Mouse (Mus musculus) neural tube, embryonic 13.5 days (tissue): ENCODE measurements around the gene Cacna1g. TPM values are rescaled to one million over a fixed set of nuclear protein-coding genes. Genes with fewer than 3 reads are reported as not detected.

Experiments
- ATAC-seq: fragments of 200-750 bp; cut with Nextera tagmentation; 2 replicates; pipeline ENCODE4 v1.8.0; 2017; ENCODE audit warnings: low read depth, mild to moderate bottlenecking, moderate TSS enrichment, moderate library complexity
- H3K27ac ChIP-seq: fragments of 300-500 bp; sonication (generic); replicated peaks from 2 replicates; pipeline ENCODE4 v1.5.1; 2015; ENCODE audit warnings: moderate library complexity, mild to moderate bottlenecking, inconsistent platforms
- H3K27me3 ChIP-seq: fragments of 300-500 bp; sonication (generic); 2 replicates; pipeline ENCODE4 v1.6.1; 2015; ENCODE audit warnings: mild to moderate bottlenecking, inconsistent platforms
- H3K36me3 ChIP-seq: fragments of 300-500 bp; sonication (generic); 2 replicates; pipeline ENCODE4 v1.6.1; 2015; ENCODE audit warnings: mild to moderate bottlenecking, inconsistent platforms
- H3K4me1 ChIP-seq: fragments of 300-500 bp; sonication (generic); replicated peaks from 2 replicates; pipeline ENCODE4 v1.6.1; 2015; ENCODE audit warnings: inconsistent platforms
- H3K4me2 ChIP-seq: fragments of 300-500 bp; sonication (generic); 2 replicates; pipeline ENCODE4 v1.6.1; 2015; ENCODE audit warnings: inconsistent platforms, mild to moderate bottlenecking, moderate library complexity
- H3K4me3 ChIP-seq: fragments of 300-500 bp; sonication (generic); 2 replicates; pipeline ENCODE4 v1.5.1; 2015; ENCODE audit warnings: mild to moderate bottlenecking, inconsistent platforms
- H3K9ac ChIP-seq: fragments of 300-500 bp; sonication (generic); 2 replicates; pipeline ENCODE4 v1.6.1; 2015; ENCODE audit warnings: moderate library complexity, mild to moderate bottlenecking, inconsistent platforms
- H3K9me3 ChIP-seq: fragments of 300-500 bp; sonication (generic); 2 replicates; pipeline ENCODE4 v1.6.1; 2016; ENCODE audit warnings: inconsistent platforms
- WGBS: fragments of 180-500 bp; shearing (Covaris S2); methylation state at CpG from one replicate; pipeline ENCODE4 v1.1.7; 2015; 5-methylcytosine and 5-hydroxymethylcytosine counted together
- polyA plus RNA-seq: library from polyadenylated mRNA; unstranded; fragments of >200 nt; fragmentation: Nextera tagmentation; extraction: Ambion mirVana; gene quantifications from 2 replicates; pipeline ENCODE4 v1.2.1, GENCODE M21; 2015

Cacna1g gene
- 8.9 and 9.3 TPM in 2 replicates for polyA plus RNA-seq

DNA sequence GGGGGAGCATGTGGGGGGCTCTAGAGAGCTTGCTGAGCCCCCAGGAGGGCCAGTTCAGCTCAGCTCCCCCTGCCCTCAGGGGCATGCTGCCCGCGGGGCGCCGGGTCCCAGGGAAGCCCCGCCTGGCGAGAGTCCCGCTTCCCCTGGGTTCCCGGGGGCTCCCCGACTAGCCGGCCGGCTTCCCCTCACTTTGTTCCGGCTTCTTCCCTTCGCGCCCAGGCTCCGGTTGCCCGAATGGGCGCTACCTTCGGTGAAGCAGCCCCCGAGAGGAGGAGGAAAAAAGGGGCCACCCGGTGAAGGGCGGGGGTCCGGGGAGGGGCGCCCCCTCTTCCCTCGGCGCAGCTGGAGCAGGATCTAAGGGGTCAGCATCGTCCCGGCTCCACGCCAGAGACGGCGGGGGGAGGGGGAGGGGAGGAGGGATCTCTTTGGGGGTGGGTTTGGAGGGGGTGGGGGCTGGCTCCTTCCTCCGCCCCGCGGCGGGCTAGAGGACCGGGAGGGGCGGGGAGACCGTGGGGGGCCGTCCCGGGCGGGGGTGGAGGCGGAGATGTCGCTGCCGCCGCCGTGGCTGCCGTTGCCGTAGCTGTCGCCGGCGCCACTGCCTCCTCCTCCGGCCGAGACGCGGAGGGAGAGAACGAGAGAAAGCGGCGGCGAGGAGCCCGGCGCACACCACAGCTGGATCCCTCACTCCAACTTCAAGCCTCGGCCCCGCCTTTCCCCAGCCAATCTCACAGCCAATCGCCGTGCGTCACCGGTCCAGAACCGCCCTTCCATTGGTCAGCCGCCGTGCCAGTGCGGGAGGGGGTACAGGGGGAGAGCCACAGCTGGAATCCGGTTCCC, at the start of gene Cacna1g:
TSS of gene Cacna1g (minus strand) at position 492 of the 837 bp plus-strand sequence.
- Histone ChIP-seq H3K9me3 (no peaks in the 10 kb centered on the region), H3K27me3 (peaks cover 42% of the 10 kb centered on the region), H3K4me3 (peak within 1 kb of the TSS; percentile 83), H3K9ac (peak within 1 kb of the TSS; percentile 86), H3K36me3 (no peaks in the 10 kb centered on the region), H3K4me1 (peaks cover 66% of the 10 kb centered on the region), H3K27ac (peak within 1 kb of the TSS; percentile 85), H3K4me2 (peak within 1 kb of the TSS; percentile 91)
- ATAC-seq: peak; percentile 81
- 0% methylated on average over 46 of the region's 71 CpGs for WGBS

DNA sequence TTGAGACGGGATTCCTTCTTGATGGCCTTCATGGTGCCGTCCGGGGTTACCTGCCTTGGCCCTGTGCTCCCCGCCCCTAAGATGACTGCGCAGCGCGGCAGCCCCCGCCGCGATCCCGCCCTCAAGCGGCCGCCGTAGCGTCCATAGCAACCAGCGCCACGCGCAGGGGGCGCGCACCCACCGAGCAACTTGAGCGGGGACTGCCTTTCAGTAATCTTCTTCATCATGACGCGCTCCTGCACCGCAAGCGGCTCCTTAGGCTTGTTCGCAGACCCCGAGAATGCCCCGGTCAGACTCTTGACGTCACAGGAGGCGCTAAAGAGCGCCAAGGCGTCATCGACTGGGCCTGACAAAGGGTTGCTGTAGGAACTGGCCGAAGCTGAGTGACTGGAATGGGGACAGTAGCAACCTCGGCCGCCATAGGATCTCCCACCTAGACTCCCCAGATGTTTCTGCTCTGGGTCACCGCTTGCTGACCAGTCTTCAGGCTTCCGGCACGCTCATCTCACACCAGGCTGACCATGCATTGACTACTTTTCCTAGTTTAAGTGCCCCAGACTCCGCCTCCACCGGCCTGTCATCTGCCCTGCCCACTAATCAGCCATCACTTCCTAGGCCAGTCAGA, 47.3 kb upstream of the Cacna1g start, which contains the start of gene Mycbpap:
TSS of gene Mycbpap (minus strand) at position 524 of the 625 bp plus-strand sequence.
- Histone ChIP-seq H3K4me3 (peak within 1 kb of the TSS; percentile 50), H3K4me2 (peak within 1 kb of the TSS; percentile 71), H3K9ac (peak within 1 kb of the TSS; percentile 61), H3K4me1 (peaks cover 6% of the 10 kb centered on the region; the same call in 1 of the 2 replicates), H3K9me3 (no peaks in the 10 kb centered on the region), H3K27ac (no peak within 1 kb of the TSS), H3K27me3 (peaks cover 5% of the 10 kb centered on the region; the same call in 1 of the 2 replicates), H3K36me3 (no peaks in the 10 kb centered on the region)
- peak; percentile 82 for ATAC-seq
- under 1% methylated on average over 42 of the region's 42 CpGs for WGBS

DNA sequence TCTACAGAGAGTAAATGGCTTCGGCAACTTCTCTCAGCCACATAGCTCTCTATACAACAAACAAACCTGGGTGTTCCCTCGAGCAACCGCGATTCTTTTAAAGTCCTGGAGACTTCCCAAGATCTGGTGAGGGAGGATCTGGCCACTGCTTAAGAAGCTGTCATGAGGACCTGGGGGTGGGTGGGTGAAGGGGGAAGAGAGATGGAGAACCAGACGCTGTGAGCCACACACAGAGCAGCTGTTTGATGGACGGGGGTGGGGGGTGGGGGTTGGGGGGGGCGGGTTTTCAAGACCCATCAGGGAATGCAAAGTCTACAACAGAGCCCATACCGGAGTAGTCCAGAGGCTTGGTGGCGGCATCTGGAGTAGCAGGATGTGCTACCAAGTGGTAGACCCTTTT, 39.5 kb upstream of the Cacna1g start:
- no peak overlapping the region for H3K4me2 ChIP-seq
- no peaks in the 10 kb centered on the region for H3K36me3 ChIP-seq
- H3K27me3 ChIP-seq: no peaks in the 10 kb centered on the region
- no peak overlapping the region for H3K4me3 ChIP-seq
- no peak for ATAC-seq
- no peak overlapping the region for H3K27ac ChIP-seq
- no peak overlapping the region for H3K9ac ChIP-seq
- no peaks in the 10 kb centered on the region for H3K4me1 ChIP-seq
- H3K9me3 ChIP-seq: no peaks in the 10 kb centered on the region
- WGBS: 58% methylated on average over 9 of the region's 9 CpGs

DNA sequence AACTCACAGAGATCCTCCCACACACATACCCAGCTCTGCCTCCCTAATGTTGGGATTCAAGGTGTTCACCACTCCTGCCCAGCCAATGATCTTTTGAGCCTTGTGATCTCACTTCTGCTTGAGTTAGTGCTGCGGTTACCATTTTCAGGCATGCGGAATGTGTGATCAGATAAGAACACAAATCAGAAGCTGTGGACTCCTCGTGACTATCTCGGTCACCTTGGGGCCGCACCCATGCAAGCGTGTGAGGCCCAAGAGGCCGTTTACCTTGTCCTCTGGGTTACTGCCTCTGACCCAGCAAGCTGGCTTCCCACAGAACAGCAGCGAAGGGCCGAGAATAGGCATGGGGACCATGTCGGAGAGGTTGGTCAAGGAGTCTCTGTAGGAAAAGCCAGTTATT, 35.0 kb upstream of the Cacna1g start:
- Histone ChIP-seq H3K27ac (no peak overlapping the region), H3K4me1 (no peaks in the 10 kb centered on the region), H3K4me3 (no peak overlapping the region), H3K9ac (no peak overlapping the region), H3K4me2 (no peak overlapping the region), H3K36me3 (no peaks in the 10 kb centered on the region), H3K9me3 (no peaks in the 10 kb centered on the region), H3K27me3 (no peaks in the 10 kb centered on the region)
- 92% methylated on average over 10 of the region's 10 CpGs for WGBS
- ATAC-seq: no peak

- Histone ChIP-seq H3K27me3 (peaks cover 46% of the 10 kb centered on the region), H3K27ac (no peak overlapping the region), H3K9ac (no peak overlapping the region), H3K36me3 (no peaks in the 10 kb centered on the region), H3K9me3 (no peaks in the 10 kb centered on the region), H3K4me3 (no peak overlapping the region), H3K4me1 (peaks cover 26% of the 10 kb centered on the region), H3K4me2 (no peak overlapping the region)
- WGBS: 92% methylated on average over 8 of the region's 8 CpGs
- no peak for ATAC-seq
Measured at GRCm38 (mm10) chr11:94501482-94501881, 27.5 kb upstream of the Cacna1g start.

DNA sequence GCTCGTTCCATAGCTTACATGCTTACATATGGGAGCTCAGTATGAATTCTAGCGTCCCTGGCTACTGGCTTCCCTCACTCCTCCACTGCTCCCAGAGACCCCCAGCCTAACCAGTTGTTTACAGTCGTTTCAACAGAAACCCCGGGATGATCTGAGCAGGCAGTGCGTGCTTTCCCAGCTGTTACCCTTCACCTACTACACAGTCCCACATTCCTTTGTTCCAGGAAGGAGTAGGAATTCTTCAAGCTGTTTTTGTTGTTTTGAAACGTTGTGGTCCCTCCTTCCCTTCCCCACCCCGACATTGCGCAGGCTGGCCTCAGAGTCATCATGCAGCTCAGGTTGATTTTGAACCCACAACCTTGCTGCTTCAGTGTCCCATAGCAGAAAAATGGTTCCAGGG, 26.4 kb upstream of the Cacna1g start:
- peak overlapping the region; percentile 55; the same call in 1 of the 2 replicates for H3K4me2 ChIP-seq
- H3K9me3 ChIP-seq: no peaks in the 10 kb centered on the region
- H3K27ac ChIP-seq: no peak overlapping the region
- peaks cover 26% of the 10 kb centered on the region for H3K4me1 ChIP-seq
- H3K36me3 ChIP-seq: no peaks in the 10 kb centered on the region
- ATAC-seq: no peak
- H3K4me3 ChIP-seq: 0 out of 2 replicates have a peak overlapping the region, but pooled peaks have one; percentile 28
- H3K9ac ChIP-seq: no peak overlapping the region
- peaks cover 49% of the 10 kb centered on the region for H3K27me3 ChIP-seq
- 27% methylated on average over 8 of the region's 8 CpGs for WGBS

GRCm38 (mm10) chr11:94499661-94500152, 25.7 kb upstream of the Cacna1g start, which contains the start of gene Epn3:
Epn3 (minus strand) TSS chr11:94499974.
- Histone ChIP-seq H3K27ac (no peak within 1 kb of the TSS), H3K9me3 (no peaks in the 10 kb centered on the region), H3K4me3 (peak within 1 kb of the TSS; percentile 28), H3K4me2 (peak within 1 kb of the TSS; percentile 55), H3K9ac (peak within 1 kb of the TSS; percentile 61), H3K27me3 (peaks cover 49% of the 10 kb centered on the region), H3K36me3 (no peaks in the 10 kb centered on the region), H3K4me1 (peaks cover 26% of the 10 kb centered on the region)
- 2% methylated on average over 26 of the region's 26 CpGs for WGBS
- peak; percentile 51; the same call in 1 of the 2 replicates for ATAC-seq

GRCm38 (mm10) chr11:94499035-94499434, 25.0 kb upstream of the Cacna1g start:
- H3K4me3 ChIP-seq: no peak overlapping the region

DNA sequence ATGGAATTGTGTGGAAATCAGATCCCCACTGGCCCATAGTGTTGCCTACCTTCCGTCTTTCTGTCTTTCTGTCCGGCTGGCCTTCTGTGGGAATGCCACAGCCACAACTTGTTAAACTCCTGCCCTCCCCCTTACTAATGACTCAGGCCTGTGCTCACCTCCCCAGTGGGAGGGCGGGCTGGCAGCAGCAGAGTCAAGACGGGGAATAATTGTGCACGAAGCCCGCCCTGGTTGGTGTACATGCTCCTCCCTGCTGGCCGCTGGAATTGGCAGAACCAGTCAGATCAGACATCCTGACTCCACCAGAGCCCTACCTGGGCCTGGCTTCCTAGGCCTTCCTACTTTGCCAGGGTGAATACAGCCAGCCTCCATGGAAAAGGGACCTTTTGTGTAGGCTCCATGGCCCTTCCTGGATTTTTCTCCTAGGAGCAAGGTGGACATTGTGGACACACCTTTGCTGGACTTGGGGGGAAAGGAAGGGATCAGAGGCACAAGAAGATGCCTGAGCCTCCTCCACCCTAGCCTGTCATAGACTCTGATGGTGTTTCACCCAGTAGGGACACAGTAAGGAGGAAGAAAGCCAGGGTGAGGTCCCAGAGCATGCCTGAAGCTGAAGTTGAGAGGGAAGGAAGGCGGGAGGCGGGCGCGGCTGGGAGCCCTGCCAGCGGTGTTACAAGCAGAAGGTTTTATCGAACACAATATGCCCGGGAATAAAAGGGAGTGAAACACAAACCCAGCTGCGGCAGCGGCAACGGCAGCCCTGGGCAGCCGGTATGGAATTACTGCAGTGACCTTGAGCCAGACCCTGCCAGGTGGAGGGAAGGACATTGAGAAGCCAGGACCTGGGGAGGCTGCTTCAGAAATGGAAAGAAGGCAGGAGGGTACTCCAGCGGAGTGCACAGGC, 24.3 kb upstream of the Cacna1g start:
- 24% methylated on average over 19 of the region's 19 CpGs for WGBS
- H3K4me2 ChIP-seq: peak overlapping the region; percentile 55

More at GRCm38 (mm10) chr11:94499035-94499434, 25.0 kb upstream of the Cacna1g start:
- Histone ChIP-seq H3K36me3 (no peaks in the 10 kb centered on the region), H3K9me3 (no peaks in the 10 kb centered on the region), H3K9ac (peak overlapping the region; percentile 61; the same call in 1 of the 2 replicates), H3K4me2 (peak overlapping the region; percentile 55), H3K27me3 (peaks cover 49% of the 10 kb centered on the region), H3K27ac (no peak overlapping the region), H3K4me1 (peaks cover 26% of the 10 kb centered on the region)
- WGBS: 0% methylated on average over 2 of the region's 2 CpGs
- peak; percentile 45; the same call in 1 of the 2 replicates for ATAC-seq

GRCm38 (mm10) chr11:94495415-94495814, 21.4 kb upstream of the Cacna1g start:
- Histone ChIP-seq H3K36me3 (no peaks in the 10 kb centered on the region), H3K27ac (no peak overlapping the region), H3K4me2 (no peak overlapping the region), H3K27me3 (peaks cover 65% of the 10 kb centered on the region), H3K9me3 (no peaks in the 10 kb centered on the region), H3K4me3 (no peak overlapping the region), H3K9ac (no peak overlapping the region), H3K4me1 (peaks cover 39% of the 10 kb centered on the region)
- no peak for ATAC-seq
- WGBS: 83% methylated on average over 3 of the region's 3 CpGs

More for the DNA sequence above, 24.3 kb upstream of the Cacna1g start:
- Histone ChIP-seq H3K27ac (peak overlapping the region; percentile 43), H3K4me1 (peaks cover 26% of the 10 kb centered on the region), H3K27me3 (peaks cover 49% of the 10 kb centered on the region), H3K4me3 (no peak overlapping the region), H3K9ac (peak overlapping the region; percentile 27; the same call in 1 of the 2 replicates), H3K9me3 (no peaks in the 10 kb centered on the region), H3K36me3 (no peaks in the 10 kb centered on the region)
- no peak; the same call in 1 of the 2 replicates for ATAC-seq

DNA sequence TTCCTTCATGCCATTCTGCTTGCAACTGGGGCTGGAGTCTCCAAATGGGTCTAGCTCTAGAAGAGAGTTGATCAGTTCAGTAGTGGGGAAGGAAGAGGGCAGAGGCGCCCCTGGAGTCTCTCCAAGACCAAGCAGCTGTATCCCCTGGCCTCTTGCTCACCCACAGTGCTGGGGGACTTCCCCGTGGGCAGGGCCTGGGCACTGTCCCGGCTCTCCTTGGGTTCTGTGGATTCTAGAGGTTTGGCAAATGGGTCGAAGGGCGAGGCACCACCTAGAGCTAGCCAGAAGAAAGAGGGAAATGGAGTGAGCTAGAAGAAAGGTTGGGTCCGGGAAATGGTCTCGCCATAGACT, 17.7 kb upstream of the Cacna1g start:
- Histone ChIP-seq H3K9me3 (no peaks in the 10 kb centered on the region), H3K4me2 (peak overlapping the region; percentile 70), H3K27ac (no peak overlapping the region), H3K9ac (0 out of 2 replicates have a peak overlapping the region, but pooled peaks have one; percentile 75), H3K36me3 (no peaks in the 10 kb centered on the region), H3K4me1 (peaks cover 13% of the 10 kb centered on the region), H3K4me3 (peak overlapping the region; percentile 51), H3K27me3 (peaks cover 50% of the 10 kb centered on the region)
- 65% methylated on average over 7 of the region's 7 CpGs for WGBS
- ATAC-seq: no peak
